In the genomic region with DNA sequence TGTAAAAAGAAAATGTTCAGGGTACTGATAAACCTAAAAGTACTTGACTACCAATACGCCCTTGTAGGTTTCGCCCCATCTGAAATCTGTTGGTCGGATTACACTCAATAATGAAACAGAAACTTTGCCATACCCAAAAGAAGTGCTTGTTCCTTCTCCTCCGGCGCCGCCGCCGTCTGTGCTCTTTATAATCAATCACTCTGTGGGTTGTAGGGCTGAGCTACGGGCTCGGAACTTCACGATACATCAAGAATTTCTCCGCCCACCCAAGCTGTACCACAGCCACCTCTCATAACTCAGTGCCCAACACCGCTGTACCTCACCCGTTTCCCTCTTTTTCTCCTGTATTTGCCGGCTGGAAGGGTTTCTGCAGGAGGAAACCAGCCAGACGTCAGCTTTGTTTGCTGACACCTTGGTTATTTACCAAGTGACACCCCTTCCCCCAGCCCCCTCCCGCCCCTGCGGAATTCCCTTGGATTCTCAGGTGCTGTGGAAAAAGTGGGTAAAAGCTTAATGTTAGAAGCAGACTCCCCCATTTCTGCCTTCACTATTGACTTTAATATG, we compare ENCODE assay signal across 7 mouse cellular contexts. TPM values are rescaled to one million over a fixed set of nuclear protein-coding genes. Genes with fewer than 3 reads are reported as not detected.
DNase-seq lines count a peak whose midpoint lies in the region; ATAC-seq and TF ChIP-seq lines count a peak whose summit lies in the region.

No protein-coding gene starts in this region.

- H3K9ac ChIP-seq in forebrain, embryonic 16.5 days (replicated peaks; ENCODE audit: low read depth, low read length), result 0 out of 2 replicates have a peak overlapping the region, but pooled peaks have one; percentile 17
- H3K9ac ChIP-seq in liver, embryonic 14.5 days (replicated peaks), result no peak overlapping the region
- peak overlapping the region; percentile 41 for H3K9ac ChIP-seq in stomach, embryonic 16.5 days (ENCODE audit: low read length)

- H3K27ac ChIP-seq in forebrain, embryonic 16.5 days (ENCODE audit: low read length), result no peak overlapping the region
- H3K27ac ChIP-seq in liver, embryonic 14.5 days, result no peak overlapping the region
- no peak overlapping the region for H3K27ac ChIP-seq in stomach, embryonic 16.5 days (ENCODE audit: low read length)

- no peaks in the 10 kb centered on the region for H3K9me3 ChIP-seq in forebrain, embryonic 16.5 days (ENCODE audit: control insufficient read depth, low read length)
- H3K9me3 ChIP-seq in liver, embryonic 14.5 days (ENCODE audit: control insufficient read depth, low read length), result no peaks in the 10 kb centered on the region
- no peaks in the 10 kb centered on the region for H3K9me3 ChIP-seq in stomach, embryonic 16.5 days (replicated peaks; ENCODE audit: control insufficient read depth, low read length)

- peaks cover 17% of the 10 kb centered on the region for H3K4me1 ChIP-seq in forebrain, embryonic 16.5 days (replicated peaks; ENCODE audit: control insufficient read depth, insufficient read depth, low read length)
- peaks cover 0 to 7% of the 10 kb centered on the region in 2 experiments; a peak in 1 of 4 replicates for H3K4me1 ChIP-seq in liver, embryonic 14.5 days (replicated peaks; ENCODE audit: control insufficient read depth in 2 of 2, insufficient read depth in 2 of 2, low read length in 1 of 2)
- peaks cover 13% of the 10 kb centered on the region for H3K4me1 ChIP-seq in stomach, embryonic 16.5 days (ENCODE audit: control insufficient read depth, insufficient read depth, low read length)

- peak overlapping the region; percentile 24; the same call in 1 of the 2 replicates for H3K4me3 ChIP-seq in forebrain, embryonic 16.5 days (replicated peaks; ENCODE audit: low read length)
- H3K4me3 ChIP-seq in liver, embryonic 14.5 days (ENCODE audit: insufficient read depth in 1 of 2, low read depth in 2 of 2, low read length in 2 of 2), result peak overlapping the region; percentile 17 to 51
- peak overlapping the region; percentile 44 for H3K4me3 ChIP-seq in stomach, embryonic 16.5 days (replicated peaks; ENCODE audit: low read length)

- no peak for TF ChIP-seq EP300 in liver, embryonic 14.5 days (IDR thresholded peaks at IDR 0.05; ENCODE audit: low read depth)

- no peak for ATAC-seq in forebrain, embryonic 16.5 days
- no peak for ATAC-seq in liver, embryonic 14.5 days (ENCODE audit: insufficient read depth)
- ATAC-seq in stomach, embryonic 16.5 days (ENCODE audit: insufficient read depth, low FRiP score), result 0 out of 2 replicates have a peak, but pooled peaks have one; percentile 55

- WGBS in forebrain, embryonic 16.5 days, result 21% methylated on average over 18 of the region's 18 CpGs
- WGBS in liver, embryonic 14.5 days (ENCODE audit: insufficient replicate concordance), result 6% methylated on average over 18 of the region's 18 CpGs
- 4% methylated on average over 18 of the region's 18 CpGs for WGBS in stomach, embryonic 16.5 days

- H3K4me2 ChIP-seq in forebrain, embryonic 16.5 days (ENCODE audit: low read length), result peak overlapping the region; percentile 42
- H3K4me2 ChIP-seq in liver, embryonic 14.5 days (ENCODE audit: low read depth), result peak overlapping the region; percentile 45
- H3K4me2 ChIP-seq in stomach, embryonic 16.5 days (ENCODE audit: low read depth, low read length), result peak overlapping the region; percentile 69

- no peak for TF ChIP-seq CTCF in liver, embryonic 14.5 days (IDR thresholded peaks at IDR 0.05; ENCODE audit: low read depth)

- DNase-seq in A20 (ENCODE audit: low read depth, low spot score), result peak; percentile 37
- DNase-seq in B cell, adult 2 months, result peak; percentile 8 to 11
- no peak for DNase-seq in liver, embryonic 14.5 days (ENCODE audit: low read depth in 3 of 3, low spot score in 3 of 3)
- DNase-seq in Muller cell, postnatal 12 days (ENCODE audit: inconsistent ontology term), result no peak
- no peak for DNase-seq in right cerebral cortex, postnatal 4 days

- no peaks in the 10 kb centered on the region for H3K36me3 ChIP-seq in forebrain, embryonic 16.5 days (ENCODE audit: control insufficient read depth, insufficient read depth)
- no peaks in the 10 kb centered on the region for H3K36me3 ChIP-seq in liver, embryonic 14.5 days (replicated peaks; ENCODE audit: control insufficient read depth, insufficient read depth, low read depth)
- H3K36me3 ChIP-seq in stomach, embryonic 16.5 days (ENCODE audit: control insufficient read depth, insufficient read depth, low read length), result no peaks in the 10 kb centered on the region

- H3K27me3 ChIP-seq in forebrain, embryonic 16.5 days (replicated peaks; ENCODE audit: control insufficient read depth, insufficient read depth, low read length), result peaks cover 4% of the 10 kb centered on the region; the same call in 1 of the 2 replicates
- no peaks in the 10 kb centered on the region for H3K27me3 ChIP-seq in liver, embryonic 14.5 days (ENCODE audit: control insufficient read depth, insufficient read depth, low read length)
- H3K27me3 ChIP-seq in stomach, embryonic 16.5 days (ENCODE audit: control insufficient read depth, insufficient read depth, low read length), result no peaks in the 10 kb centered on the region

RNA-seq across cellular contexts. Expression of a gene that starts 10.4 kb away (rescaled TPM):
- 0.39 TPM in 2 replicates for polyA plus RNA-seq in forebrain, embryonic 16.5 days (2015; fragmentation: Nextera tagmentation; extraction: Ambion mirVana)
- polyA plus RNA-seq in liver, embryonic 14.5 days (2012; rRNA removed), result 0.01 TPM in 1 of 2 replicates, not detected in the other
- not detected in 2 replicates for polyA plus RNA-seq in liver, embryonic 14.5 days (2014; fragmentation: Nextera tagmentation; extraction: Ambion mirVana)
- polyA plus RNA-seq in stomach, embryonic 16.5 days (2015; fragmentation: Nextera tagmentation; extraction: Ambion mirVana), result 0.13 and 0.30 TPM in 2 replicates

RNA-seq across cellular contexts. Expression of a gene that starts 20.3 kb away (rescaled TPM):
- 86.9 and 91.6 TPM in 2 replicates for polyA plus RNA-seq in forebrain, embryonic 16.5 days (2015; fragmentation: Nextera tagmentation; extraction: Ambion mirVana)
- polyA plus RNA-seq in liver, embryonic 14.5 days (2012; rRNA removed), result 12.6 and 25.1 TPM in 2 replicates
- polyA plus RNA-seq in liver, embryonic 14.5 days (2014; fragmentation: Nextera tagmentation; extraction: Ambion mirVana), result 36.6 and 37.6 TPM in 2 replicates
- 49.9 and 50.4 TPM in 2 replicates for polyA plus RNA-seq in stomach, embryonic 16.5 days (2015; fragmentation: Nextera tagmentation; extraction: Ambion mirVana)

RNA-seq across cellular contexts. Expression of a gene that starts 39.9 kb away (rescaled TPM):
- 75.6 and 94.1 TPM in 2 replicates for polyA plus RNA-seq in forebrain, embryonic 16.5 days (2015; fragmentation: Nextera tagmentation; extraction: Ambion mirVana)
- polyA plus RNA-seq in liver, embryonic 14.5 days (2012; rRNA removed), result 107 and 155 TPM in 2 replicates
- polyA plus RNA-seq in liver, embryonic 14.5 days (2014; fragmentation: Nextera tagmentation; extraction: Ambion mirVana), result 295 and 336 TPM in 2 replicates
- 146 and 152 TPM in 2 replicates for polyA plus RNA-seq in stomach, embryonic 16.5 days (2015; fragmentation: Nextera tagmentation; extraction: Ambion mirVana)

RNA-seq across cellular contexts. Expression of a gene that starts 56.3 kb away (rescaled TPM):
- 0.27 TPM in 1 of 2 replicates, not detected in the other for polyA plus RNA-seq in forebrain, embryonic 16.5 days (2015; fragmentation: Nextera tagmentation; extraction: Ambion mirVana)
- polyA plus RNA-seq in liver, embryonic 14.5 days (2012; rRNA removed), result 0.43 and 0.77 TPM in 2 replicates
- polyA plus RNA-seq in liver, embryonic 14.5 days (2014; fragmentation: Nextera tagmentation; extraction: Ambion mirVana), result 1.1 and 1.2 TPM in 2 replicates
- polyA plus RNA-seq in stomach, embryonic 16.5 days (2015; fragmentation: Nextera tagmentation; extraction: Ambion mirVana), result 1.4 and 2.8 TPM in 2 replicates

RNA-seq across cellular contexts. Expression of a gene that starts 56.4 kb away (rescaled TPM):
- 54.3 and 72.7 TPM in 2 replicates for polyA plus RNA-seq in forebrain, embryonic 16.5 days (2015; fragmentation: Nextera tagmentation; extraction: Ambion mirVana)
- polyA plus RNA-seq in liver, embryonic 14.5 days (2012; rRNA removed), result 39.6 and 49.9 TPM in 2 replicates
- 51.9 and 57.5 TPM in 2 replicates for polyA plus RNA-seq in liver, embryonic 14.5 days (2014; fragmentation: Nextera tagmentation; extraction: Ambion mirVana)
- polyA plus RNA-seq in stomach, embryonic 16.5 days (2015; fragmentation: Nextera tagmentation; extraction: Ambion mirVana), result 323 and 376 TPM in 2 replicates

Comparison
In these comparisons a context has a peak if more than half of its experiments do, and no peak if none do; other contexts are left out.
1. DNase-seq: peak in A20 (single experiment) and B cell, adult 2 months (2 of 2); none in liver, embryonic 14.5 days (0 of 3), Muller cell, postnatal 12 days (single experiment) and right cerebral cortex, postnatal 4 days (single experiment).
2. Peak in every context shown above with its lines, with median percentiles within 50 percentile points of each other: H3K4me2 ChIP-seq and H3K4me3 ChIP-seq.